Mouse (Mus musculus): ENCODE results near the gene Egfl6. TPM values are rescaled to one million over a fixed set of nuclear protein-coding genes. Genes with fewer than 3 reads are reported as not detected.

The Egfl6 gene
- total and polyA plus RNA-seq, 3 experiments: 0.18 to 0.32 (median 0.31) TPM

DNA sequence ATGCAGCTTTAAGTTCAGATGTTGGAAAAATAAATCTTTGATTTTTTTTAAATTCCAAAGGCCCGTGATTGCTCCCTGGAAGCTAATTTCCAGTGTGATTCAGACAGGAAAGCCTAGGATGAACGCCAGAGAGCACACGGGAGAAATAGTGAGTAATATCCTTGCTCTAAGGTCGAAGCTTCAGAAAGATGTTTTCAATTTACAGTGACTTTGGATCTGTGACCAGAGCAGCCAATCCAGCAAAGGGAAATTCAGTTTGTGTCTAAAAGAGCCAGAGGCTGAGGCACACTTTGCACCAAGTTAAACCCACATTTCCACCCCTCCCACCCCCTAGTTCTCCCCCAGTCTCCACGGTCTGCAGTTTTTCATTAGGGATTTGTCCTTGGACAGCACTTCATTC, 20.6 kb downstream of the Egfl6 start:
- H3K9ac ChIP-seq (ENCODE audit: low read depth, low read length): no peak overlapping the region
- no peaks in the 10 kb centered on the region for H3K79me2 ChIP-seq (replicated peaks; ENCODE audit: control insufficient read depth, insufficient read depth, low read length)
- H3K36me3 ChIP-seq (ENCODE audit: control insufficient read depth, insufficient read depth, low read length): no peaks in the 10 kb centered on the region
- TF ChIP-seq EP300 (IDR thresholded peaks at IDR 0.05; ENCODE audit: insufficient read depth, low read depth, low read length): no peak
- TF ChIP-seq CTCF (IDR thresholded peaks at IDR 0.05): no peak
- TF ChIP-seq POLR2A (IDR thresholded peaks at IDR 0.05; ENCODE audit: insufficient read depth, low read depth, low read length): no peak
- DNase-seq: no peak
- WGBS: 47% methylated on average over 5 of the region's 5 CpGs
- H3K4me3 ChIP-seq: no peak overlapping the region
- no peak overlapping the region for H3K27ac ChIP-seq
- no peaks in the 10 kb centered on the region for H3K4me1 ChIP-seq (ENCODE audit: control insufficient read depth, insufficient read depth, low read length)
- H3K27me3 ChIP-seq (ENCODE audit: control insufficient read depth, insufficient read depth, low read length): no peaks in the 10 kb centered on the region
- intact Hi-C loops (cut with DNase I): no loop called here

DNA sequence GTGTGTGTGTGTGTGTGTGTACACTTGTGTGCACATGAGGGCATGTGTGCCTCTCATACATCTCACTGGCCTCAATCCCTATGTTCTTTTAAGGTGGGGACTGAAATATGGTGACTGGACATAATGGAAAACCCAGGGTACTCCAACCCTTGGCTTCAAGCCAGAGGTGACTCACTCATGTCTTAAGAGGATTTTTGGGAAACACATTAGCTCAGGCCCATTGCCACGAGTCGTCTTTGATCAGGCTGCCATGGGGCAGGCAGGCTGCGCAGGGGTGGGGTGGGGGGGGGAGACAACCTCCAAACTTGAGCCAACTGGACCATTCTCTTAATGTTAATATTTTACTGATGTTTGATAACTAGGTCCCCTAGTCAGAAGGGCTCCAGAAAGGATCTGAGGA, 26.2 kb downstream of the Egfl6 start:
- 48% methylated on average over 3 of the region's 3 CpGs for WGBS
- H3K4me1 ChIP-seq (ENCODE audit: control insufficient read depth, insufficient read depth, low read length): no peaks in the 10 kb centered on the region
- TF ChIP-seq EP300 (IDR thresholded peaks at IDR 0.05; ENCODE audit: insufficient read depth, low read depth, low read length) (no peak), CTCF (IDR thresholded peaks at IDR 0.05) (no peak), POLR2A (IDR thresholded peaks at IDR 0.05; ENCODE audit: insufficient read depth, low read depth, low read length) (no peak)
- intact Hi-C loops (cut with DNase I): no loop called here
- no peak overlapping the region for H3K27ac ChIP-seq
- H3K36me3 ChIP-seq (ENCODE audit: control insufficient read depth, insufficient read depth, low read length): no peaks in the 10 kb centered on the region
- no peak overlapping the region for H3K4me3 ChIP-seq
- H3K9ac ChIP-seq (ENCODE audit: low read depth, low read length): no peak overlapping the region
- H3K27me3 ChIP-seq (ENCODE audit: control insufficient read depth, insufficient read depth, low read length): no peaks in the 10 kb centered on the region
- H3K79me2 ChIP-seq (replicated peaks; ENCODE audit: control insufficient read depth, insufficient read depth, low read length): no peaks in the 10 kb centered on the region
- DNase-seq: no peak

DNA sequence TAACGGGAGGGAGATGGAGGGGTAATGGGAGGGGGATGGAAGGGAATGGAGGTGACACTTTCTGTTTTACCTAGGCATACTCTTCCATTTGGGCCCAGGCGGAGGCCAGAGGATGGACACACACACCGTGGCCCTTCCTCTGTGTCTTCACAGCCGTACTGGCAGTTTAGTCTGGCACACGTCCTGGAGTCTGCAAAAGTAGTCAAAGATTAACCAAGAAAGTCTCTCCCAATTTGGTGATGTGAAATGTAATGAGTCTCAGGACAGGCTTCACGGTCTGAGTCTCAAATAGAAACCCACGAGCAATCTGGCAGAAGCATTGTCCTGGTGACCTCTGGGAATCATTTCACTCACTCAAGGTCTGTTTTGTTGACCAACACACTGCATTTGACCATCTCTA, 33.2 kb downstream of the Egfl6 start:
- no peaks in the 10 kb centered on the region for H3K79me2 ChIP-seq (replicated peaks; ENCODE audit: control insufficient read depth, insufficient read depth, low read length)
- TF ChIP-seq CTCF (IDR thresholded peaks at IDR 0.05) (no peak), POLR2A (IDR thresholded peaks at IDR 0.05; ENCODE audit: insufficient read depth, low read depth, low read length) (no peak), EP300 (IDR thresholded peaks at IDR 0.05; ENCODE audit: insufficient read depth, low read depth, low read length) (no peak)
- H3K27ac ChIP-seq: no peak overlapping the region
- H3K4me1 ChIP-seq (ENCODE audit: control insufficient read depth, insufficient read depth, low read length): no peaks in the 10 kb centered on the region
- H3K36me3 ChIP-seq (ENCODE audit: control insufficient read depth, insufficient read depth, low read length): no peaks in the 10 kb centered on the region
- H3K9ac ChIP-seq (ENCODE audit: low read depth, low read length): no peak overlapping the region
- H3K27me3 ChIP-seq (ENCODE audit: control insufficient read depth, insufficient read depth, low read length): no peaks in the 10 kb centered on the region
- no peak overlapping the region for H3K4me3 ChIP-seq
- 75% methylated on average over 7 of the region's 7 CpGs for WGBS
- intact Hi-C loops (cut with DNase I): no loop called here
- no peak for DNase-seq

- H3K79me2 ChIP-seq (replicated peaks; ENCODE audit: control insufficient read depth, insufficient read depth, low read length): no peaks in the 10 kb centered on the region
- DNase-seq: no peak
- H3K4me1 ChIP-seq (ENCODE audit: control insufficient read depth, insufficient read depth, low read length): no peaks in the 10 kb centered on the region
- H3K4me3 ChIP-seq: no peak overlapping the region
- H3K27me3 ChIP-seq (ENCODE audit: control insufficient read depth, insufficient read depth, low read length): no peaks in the 10 kb centered on the region
- WGBS: 67% methylated on average over 2 of the region's 2 CpGs
- intact Hi-C loops (cut with DNase I): no loop called here
- H3K9ac ChIP-seq (ENCODE audit: low read depth, low read length): no peak overlapping the region
- H3K27ac ChIP-seq: no peak overlapping the region
- TF ChIP-seq EP300 (IDR thresholded peaks at IDR 0.05; ENCODE audit: insufficient read depth, low read depth, low read length): no peak
- H3K36me3 ChIP-seq (ENCODE audit: control insufficient read depth, insufficient read depth, low read length): no peaks in the 10 kb centered on the region
Observed at GRCm38 (mm10) chrX:166546495-166546894, 39.0 kb downstream of the Egfl6 start.

DNA sequence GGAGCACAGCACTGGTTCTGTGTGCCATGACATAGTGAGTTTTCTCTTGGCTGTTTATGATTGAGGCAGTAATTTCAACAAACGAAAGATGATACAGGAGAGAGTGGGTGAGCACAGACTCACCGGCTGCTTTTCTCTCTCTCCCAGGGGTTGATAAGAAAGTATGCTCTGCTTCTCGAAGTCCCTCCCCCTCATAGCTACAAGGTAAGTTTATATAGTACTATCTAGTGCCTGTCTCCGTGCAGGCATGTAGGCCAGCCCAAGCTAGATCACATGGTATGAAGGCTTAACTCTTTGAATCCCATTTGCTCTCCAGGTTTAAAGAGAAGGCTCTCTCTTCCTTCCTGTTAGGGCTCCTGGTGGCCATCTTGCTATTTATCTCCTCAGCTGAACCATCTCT, 50.4 kb downstream of the Egfl6 start:
- DNase-seq: no peak
- 43% methylated on average over 4 of the region's 4 CpGs for WGBS
- Histone ChIP-seq H3K4me1 (ENCODE audit: control insufficient read depth, insufficient read depth, low read length) (no peaks in the 10 kb centered on the region), H3K27me3 (ENCODE audit: control insufficient read depth, insufficient read depth, low read length) (no peaks in the 10 kb centered on the region), H3K79me2 (replicated peaks; ENCODE audit: control insufficient read depth, insufficient read depth, low read length) (no peaks in the 10 kb centered on the region), H3K9ac (ENCODE audit: low read depth, low read length) (no peak overlapping the region), H3K27ac (no peak overlapping the region), H3K4me3 (no peak overlapping the region), H3K36me3 (ENCODE audit: control insufficient read depth, insufficient read depth, low read length) (no peaks in the 10 kb centered on the region)
- intact Hi-C loops (cut with DNase I): no loop called here
- TF ChIP-seq CTCF (IDR thresholded peaks at IDR 0.05): no peak

DNA sequence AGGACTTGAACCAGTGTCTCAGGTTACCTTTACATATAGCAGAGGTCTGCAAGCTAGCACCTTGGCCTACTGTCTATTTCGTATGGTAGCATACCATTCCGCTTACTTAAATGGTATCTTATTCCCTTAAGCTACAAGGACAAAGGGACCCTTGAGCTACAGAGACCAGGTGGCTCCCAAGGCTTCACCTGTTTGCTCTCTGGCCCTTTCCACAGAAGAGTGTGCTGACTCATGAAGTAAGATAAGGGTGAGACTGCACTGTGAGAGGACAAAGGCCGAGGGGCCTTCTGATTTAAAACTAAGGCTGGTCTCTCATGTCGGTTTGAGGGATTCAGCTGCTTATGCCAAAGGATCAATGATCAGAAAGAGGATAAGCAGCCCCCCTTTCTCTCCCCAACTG, 52.1 kb downstream of the Egfl6 start:
- intact Hi-C loops (cut with DNase I): no loop called here
- Histone ChIP-seq H3K4me1 (ENCODE audit: control insufficient read depth, insufficient read depth, low read length) (no peaks in the 10 kb centered on the region), H3K4me3 (no peak overlapping the region), H3K9ac (ENCODE audit: low read depth, low read length) (no peak overlapping the region), H3K27ac (no peak overlapping the region), H3K79me2 (replicated peaks; ENCODE audit: control insufficient read depth, insufficient read depth, low read length) (no peaks in the 10 kb centered on the region), H3K36me3 (ENCODE audit: control insufficient read depth, insufficient read depth, low read length) (no peaks in the 10 kb centered on the region), H3K27me3 (ENCODE audit: control insufficient read depth, insufficient read depth, low read length) (no peaks in the 10 kb centered on the region)
- DNase-seq: no peak
- WGBS: 78% methylated on average over 4 of the region's 4 CpGs
- TF ChIP-seq CTCF (IDR thresholded peaks at IDR 0.05) (no peak), POLR2A (IDR thresholded peaks at IDR 0.05; ENCODE audit: insufficient read depth, low read depth, low read length) (no peak), EP300 (IDR thresholded peaks at IDR 0.05; ENCODE audit: insufficient read depth, low read depth, low read length) (no peak)

GRCm38 (mm10) chrX:166531671-166532070, 53.8 kb downstream of the Egfl6 start:
- no peak overlapping the region for H3K27ac ChIP-seq
- no peak overlapping the region for H3K4me3 ChIP-seq
- H3K79me2 ChIP-seq (replicated peaks; ENCODE audit: control insufficient read depth, insufficient read depth, low read length): no peaks in the 10 kb centered on the region
- WGBS: 39% methylated on average over 6 of the region's 6 CpGs
- TF ChIP-seq CTCF (IDR thresholded peaks at IDR 0.05): no peak
- H3K4me1 ChIP-seq (ENCODE audit: control insufficient read depth, insufficient read depth, low read length): no peaks in the 10 kb centered on the region
- H3K9ac ChIP-seq (ENCODE audit: low read depth, low read length): no peak overlapping the region
- H3K27me3 ChIP-seq (ENCODE audit: control insufficient read depth, insufficient read depth, low read length): no peaks in the 10 kb centered on the region
- DNase-seq: no peak
- intact Hi-C loops (cut with DNase I): no loop called here
- H3K36me3 ChIP-seq (ENCODE audit: control insufficient read depth, insufficient read depth, low read length): no peaks in the 10 kb centered on the region
